Mouse (Mus musculus) ovary, postnatal 14 days (tissue): ENCODE data around the gene Mogat1.
"Not testable (repeated sequence)": the region's sequence is repeated elsewhere in the genome, so short reads cannot be mapped to it uniquely, and the experiment has no call there.

Source experiments
- DNase-seq: peaks from one replicate; pipeline ENCODE4 v3.0.0; 2022; ENCODE audit warnings: low spot score

Gene Mogat1

GRCm38 (mm10) chr1:78537494-78538010 is 26.8 kb downstream of the Mogat1 start:
- DNase-seq = no peak

- no peak for DNase-seq
Measured at GRCm38 (mm10) chr1:78538396-78538795, 27.6 kb downstream of the Mogat1 start.

GRCm38 (mm10) chr1:78539166-78539565 is 28.4 kb downstream of the Mogat1 start:
- DNase-seq = no peak

GRCm38 (mm10) chr1:78543631-78544030 is 32.8 kb downstream of the Mogat1 start:
- not testable (repeated sequence) for DNase-seq

GRCm38 (mm10) chr1:78546258-78546657 is 35.5 kb downstream of the Mogat1 start:
- no peak for DNase-seq

GRCm38 (mm10) chr1:78548961-78549360 is 38.2 kb downstream of the Mogat1 start:
- DNase-seq = no peak

- DNase-seq = no peak
Measured at GRCm38 (mm10) chr1:78554012-78554666, 43.3 kb downstream of the Mogat1 start.

- no peak for DNase-seq
Measured at GRCm38 (mm10) chr1:78566963-78567362, 56.2 kb downstream of the Mogat1 start.

- DNase-seq = no peak
Measured at GRCm38 (mm10) chr1:78567421-78567820, 56.6 kb downstream of the Mogat1 start.

GRCm38 (mm10) chr1:78567834-78568507 is 57.2 kb downstream of the Mogat1 start:
- no peak for DNase-seq

- no peak for DNase-seq
Measured at GRCm38 (mm10) chr1:78569617-78570016, 58.8 kb downstream of the Mogat1 start.

- DNase-seq = no peak
Measured at GRCm38 (mm10) chr1:78585080-78585479, 74.3 kb downstream of the Mogat1 start.

- no peak for DNase-seq
Measured at GRCm38 (mm10) chr1:78586986-78587385, 76.2 kb downstream of the Mogat1 start.
